Mouse (Mus musculus) telencephalon, adult 2 months (tissue): Measurements from ENCODE around the gene Pde8b.

Source experiments
- DNase-seq: peaks from one replicate; pipeline ENCODE4 v3.0.0-alpha.2; 2011; ENCODE audit warnings: low read depth, low spot score

Gene Pde8b

GRCm38 (mm10) chr13:95081082-95081481 is 169.1 kb downstream of the Pde8b start:
- peak; percentile 77 for DNase-seq

GRCm38 (mm10) chr13:95078492-95078891 is 171.6 kb downstream of the Pde8b start:
- DNase-seq = no peak

GRCm38 (mm10) chr13:95077688-95078087 is 172.4 kb downstream of the Pde8b start:
- DNase-seq = no peak

GRCm38 (mm10) chr13:95076142-95076541 is 174.0 kb downstream of the Pde8b start:
- no peak for DNase-seq

GRCm38 (mm10) chr13:95073445-95074172 is 176.5 kb downstream of the Pde8b start:
- no peak for DNase-seq

- DNase-seq = no peak
Observed at GRCm38 (mm10) chr13:95070268-95070667, 179.9 kb downstream of the Pde8b start.

GRCm38 (mm10) chr13:95067854-95068253 is 182.3 kb downstream of the Pde8b start:
- no peak for DNase-seq

- DNase-seq = no peak
Observed at GRCm38 (mm10) chr13:95063390-95064017, 186.6 kb downstream of the Pde8b start.

GRCm38 (mm10) chr13:95058885-95059284 is 191.3 kb downstream of the Pde8b start:
- DNase-seq = no peak

GRCm38 (mm10) chr13:95056501-95057280 is 193.4 kb downstream of the Pde8b start:
- DNase-seq = no peak

- DNase-seq = no peak
Observed at GRCm38 (mm10) chr13:95055742-95056388, 194.3 kb downstream of the Pde8b start.

GRCm38 (mm10) chr13:95052421-95052820 is 197.7 kb downstream of the Pde8b start:
- DNase-seq = no peak

- DNase-seq = no peak
Observed at GRCm38 (mm10) chr13:95050398-95050797, 199.7 kb downstream of the Pde8b start.

GRCm38 (mm10) chr13:95044108-95044507 is 206.0 kb downstream of the Pde8b start:
- no peak for DNase-seq

GRCm38 (mm10) chr13:95040140-95040738 is 209.9 kb downstream of the Pde8b start:
- DNase-seq = peak; percentile 55

GRCm38 (mm10) chr13:95038200-95038599 is 211.9 kb downstream of the Pde8b start:
- DNase-seq = no peak

- peak; percentile 94 for DNase-seq
Observed at GRCm38 (mm10) chr13:95034715-95035114, 215.4 kb downstream of the Pde8b start.

- no peak for DNase-seq
Observed at GRCm38 (mm10) chr13:95034094-95034493, 216.0 kb downstream of the Pde8b start.

- DNase-seq = no peak
Observed at GRCm38 (mm10) chr13:95032973-95033372, 217.2 kb downstream of the Pde8b start.

- no peak for DNase-seq
Observed at GRCm38 (mm10) chr13:95032127-95032831, 217.9 kb downstream of the Pde8b start.

GRCm38 (mm10) chr13:95030828-95031227 is 219.3 kb downstream of the Pde8b start:
- no peak for DNase-seq
